Mouse (Mus musculus) liver, embryonic 16.5 days (tissue): Measurements from ENCODE around the gene Fam243. TPM values are rescaled to one million over a fixed set of nuclear protein-coding genes. Genes with fewer than 3 reads are reported as not detected.

Source experiments
- polyA plus RNA-seq: library from polyadenylated mRNA; unstranded; fragments of >200 nt; fragmentation: Nextera tagmentation; extraction: Ambion mirVana; gene quantifications from 2 replicates; pipeline ENCODE4 v1.2.1, GENCODE M21; 2015

The Fam243 gene
- polyA plus RNA-seq, 1 experiment from 2014 or later: not detected

Other genes with a start within 250 kb of the Fam243 start
- gene Kcne2, start 29.1 kb downstream of the Fam243 start, polyA plus RNA-seq: not detected in 2 replicates
- 35.9 and 42.1 TPM in 2 replicates for gene Smim11, start 20.2 kb downstream of the Fam243 start, polyA plus RNA-seq
- gene Kcne1, start 38.0 kb upstream of the Fam243 start, polyA plus RNA-seq: not detected in 2 replicates
- gene Rcan1, start 149.4 kb upstream of the Fam243 start, polyA plus RNA-seq: 7.4 and 7.5 TPM in 2 replicates
- gene Clic6, start 164.3 kb upstream of the Fam243 start, polyA plus RNA-seq: 0.15 and 0.60 TPM in 2 replicates